Mouse (Mus musculus) limb, embryonic 14.5 days (tissue): ENCODE measurements around the gene C9orf72. TPM values are rescaled to one million over a fixed set of nuclear protein-coding genes. Genes with fewer than 3 reads are reported as not detected.

ENCODE experiments used
- ATAC-seq: fragments of 200-750 bp; cut with Nextera tagmentation; 2 replicates; pipeline ENCODE4 v1.8.0; 2017; ENCODE audit warnings: low read depth, moderate number of reproducible peaks, moderate TSS enrichment; ENCODE audit not compliant: low FRiP score
- DNase-seq: peaks from one replicate; pipeline ENCODE4 v3.0.0-alpha.2; 2015; ENCODE audit warnings: low spot score
- H3K27ac ChIP-seq: fragments of 300-500 bp; sonication (generic); replicated peaks from 2 replicates; pipeline ENCODE4 v1.5.1; 2014; ENCODE audit warnings: low read depth, mild to moderate bottlenecking, low read length, moderate library complexity, mixed read lengths
- H3K27me3 ChIP-seq: fragments of 300-500 bp; sonication (generic); 2 replicates; pipeline ENCODE4 v1.6.1; 2014; ENCODE audit warnings: low read length, mixed read lengths; ENCODE audit not compliant: control insufficient read depth, insufficient read depth
- H3K36me3 ChIP-seq: fragments of 300-500 bp; sonication (generic); 2 replicates; pipeline ENCODE4 v1.6.1; 2014; ENCODE audit warnings: mild to moderate bottlenecking, low read length, moderate library complexity, mixed read lengths; ENCODE audit not compliant: control insufficient read depth, insufficient read depth
- H3K4me1 ChIP-seq: fragments of 300-500 bp; sonication (generic); 2 replicates; pipeline ENCODE4 v1.6.1; 2014; ENCODE audit warnings: antibody characterized with exemption, low read length, mixed read lengths; ENCODE audit not compliant: control insufficient read depth, insufficient read depth
- H3K4me2 ChIP-seq: fragments of 300-500 bp; sonication (generic); replicated peaks from 2 replicates; pipeline ENCODE4 v1.6.1; 2014; ENCODE audit warnings: low read depth, mild to moderate bottlenecking, low read length, moderate library complexity; ENCODE audit not compliant: severe bottlenecking
- H3K4me3 ChIP-seq: fragments of 300-500 bp; sonication (generic); replicated peaks from 2 replicates; pipeline ENCODE4 v1.5.1; 2014; ENCODE audit warnings: low read length
- H3K9ac ChIP-seq: fragments of 300-500 bp; sonication (generic); 2 replicates; pipeline ENCODE4 v1.6.1; 2014; ENCODE audit warnings: mild to moderate bottlenecking, low read depth, low read length, moderate library complexity; ENCODE audit not compliant: severe bottlenecking
- H3K9me3 ChIP-seq: fragments of 300-500 bp; sonication (generic); 2 replicates; pipeline ENCODE4 v1.6.1; 2016; ENCODE audit warnings: low read length; ENCODE audit not compliant: control insufficient read depth
- POLR2A ChIP-seq: fragments of 200-500 bp; IDR thresholded peaks from 2 replicates; pipeline ENCODE4 v1.8.0; 2012; ENCODE audit warnings: inconsistent platforms, mild to moderate bottlenecking, moderate library complexity, borderline replicate concordance; ENCODE audit not compliant: insufficient read depth, insufficient read length; ENCODE audit errors: extremely low read depth
- WGBS: fragments of 180-500 bp; shearing (Covaris S2); extraction: QIAGEN DNeasy Blood & Tissue Kit; methylation state at CpG from one replicate; pipeline ENCODE4 v1.1.7; 2014; 5-methylcytosine and 5-hydroxymethylcytosine counted together
- polyA plus RNA-seq, 2 experiments: library from polyadenylated mRNA; depleted of rRNA in 1 of 2; stranded (reverse) in 1 of 2; unstranded in 1 of 2; fragments of >200 nt; fragmentation: Nextera tagmentation in 1 of 2; extraction: Ambion mirVana in 1 of 2; gene quantifications; 2 replicates each; pipeline versions ENCODE4 v1.2.1 to v1.2.3; 2012 to 2014

C9orf72 gene
- polyA plus RNA-seq, 2 experiments = 11.4 to 12.7 TPM

GRCm38 (mm10) chr4:35223376-35223988, 2.5 kb downstream of the C9orf72 start:
- H3K4me1 ChIP-seq = 0 out of 2 replicates have a peak, but pooled peaks cover 3% of the 10 kb centered on the region
- H3K27me3 ChIP-seq = no peaks in the 10 kb centered on the region
- no peaks in the 10 kb centered on the region for H3K9me3 ChIP-seq
- WGBS = 67% methylated on average over 5 of the region's 5 CpGs
- no peak overlapping the region for H3K27ac ChIP-seq
- no peaks in the 10 kb centered on the region for H3K36me3 ChIP-seq
- no peak overlapping the region for H3K9ac ChIP-seq
- H3K4me3 ChIP-seq = no peak overlapping the region
- H3K4me2 ChIP-seq = no peak overlapping the region
- DNase-seq = no peak
- no peak for TF ChIP-seq POLR2A
- no peak for ATAC-seq

- Histone ChIP-seq H3K4me1 (0 out of 2 replicates have a peak, but pooled peaks cover 3% of the 10 kb centered on the region), H3K27ac (no peak overlapping the region), H3K9me3 (no peaks in the 10 kb centered on the region), H3K27me3 (no peaks in the 10 kb centered on the region), H3K36me3 (peaks cover 5% of the 10 kb centered on the region; the same call in 1 of the 2 replicates), H3K4me3 (no peak overlapping the region), H3K9ac (no peak overlapping the region), H3K4me2 (no peak overlapping the region)
- no peak for TF ChIP-seq POLR2A
- no peak for DNase-seq
- ATAC-seq = no peak
- 70% methylated on average over 4 of the region's 4 CpGs for WGBS
Measured at GRCm38 (mm10) chr4:35221903-35222302, 4.1 kb downstream of the C9orf72 start.

GRCm38 (mm10) chr4:35221131-35221530, 4.8 kb downstream of the C9orf72 start:
- Histone ChIP-seq H3K4me1 (0 out of 2 replicates have a peak, but pooled peaks cover 3% of the 10 kb centered on the region), H3K4me2 (no peak overlapping the region), H3K36me3 (peaks cover 9% of the 10 kb centered on the region; the same call in 1 of the 2 replicates), H3K4me3 (no peak overlapping the region), H3K9ac (no peak overlapping the region), H3K27ac (no peak overlapping the region), H3K9me3 (no peaks in the 10 kb centered on the region), H3K27me3 (no peaks in the 10 kb centered on the region)
- 20% methylated on average over 2 of the region's 2 CpGs for WGBS
- DNase-seq = no peak
- TF ChIP-seq POLR2A = no peak
- ATAC-seq = no peak

- Histone ChIP-seq H3K27ac (no peak overlapping the region), H3K4me3 (no peak overlapping the region), H3K27me3 (no peaks in the 10 kb centered on the region), H3K36me3 (peaks cover 15% of the 10 kb centered on the region; the same call in 1 of the 2 replicates), H3K4me1 (0 out of 2 replicates have a peak, but pooled peaks cover 3% of the 10 kb centered on the region), H3K4me2 (no peak overlapping the region), H3K9ac (no peak overlapping the region), H3K9me3 (no peaks in the 10 kb centered on the region)
- WGBS = 82% methylated on average over 6 of the region's 6 CpGs
- no peak for ATAC-seq
- no peak for DNase-seq
- no peak for TF ChIP-seq POLR2A
Measured at GRCm38 (mm10) chr4:35220108-35220731, 5.8 kb downstream of the C9orf72 start.

- ATAC-seq = no peak
- no peak for TF ChIP-seq POLR2A
- Histone ChIP-seq H3K4me2 (no peak overlapping the region), H3K27ac (no peak overlapping the region), H3K27me3 (no peaks in the 10 kb centered on the region), H3K9ac (no peak overlapping the region), H3K9me3 (no peaks in the 10 kb centered on the region), H3K4me3 (no peak overlapping the region), H3K36me3 (peaks cover 31% of the 10 kb centered on the region), H3K4me1 (no peaks in the 10 kb centered on the region)
- 45% methylated on average over 7 of the region's 7 CpGs for WGBS
- no peak for DNase-seq
Measured at GRCm38 (mm10) chr4:35204659-35205058, 21.3 kb downstream of the C9orf72 start.

GRCm38 (mm10) chr4:35203724-35204123, 22.3 kb downstream of the C9orf72 start:
- TF ChIP-seq POLR2A = no peak
- 94% methylated on average over 2 of the region's 2 CpGs for WGBS
- DNase-seq (no peak), ATAC-seq (no peak)
- Histone ChIP-seq H3K27ac (no peak overlapping the region), H3K36me3 (peaks cover 29% of the 10 kb centered on the region), H3K4me1 (no peaks in the 10 kb centered on the region), H3K4me2 (no peak overlapping the region), H3K9ac (no peak overlapping the region), H3K9me3 (no peaks in the 10 kb centered on the region), H3K27me3 (no peaks in the 10 kb centered on the region), H3K4me3 (no peak overlapping the region)
